Mouse (Mus musculus): Measurements from ENCODE around the gene Ppp1cc. TPM values are rescaled to one million over a fixed set of nuclear protein-coding genes. Genes with fewer than 3 reads are reported as not detected.

The Ppp1cc gene
- polyA plus RNA-seq (2015; fragmentation: Nextera tagmentation; extraction: Ambion mirVana): 97.7 and 97.9 TPM in 2 replicates

- Histone ChIP-seq H3K27ac (ENCODE audit: low read depth) (peak within 1 kb of the TSS; percentile 89), H3K4me2 (ENCODE audit: low read depth, low read length) (peak within 1 kb of the TSS; percentile 78), H3K9ac (replicated peaks) (peak within 1 kb of the TSS; percentile 94), H3K4me1 (ENCODE audit: insufficient read depth) (peaks cover 58% of the 10 kb centered on the region), H3K9me3 (ENCODE audit: low read length) (no peaks in the 10 kb centered on the region), H3K36me3 (replicated peaks; ENCODE audit: insufficient read depth, low read length) (peaks cover 22% of the 10 kb centered on the region), H3K4me3 (ENCODE audit: low read depth, low read length) (peak within 1 kb of the TSS; percentile 77), H3K27me3 (ENCODE audit: insufficient read depth, low read length) (no peaks in the 10 kb centered on the region)
- peak; percentile 53 for TF ChIP-seq CTCF (IDR thresholded peaks at IDR 0.05; ENCODE audit: low read depth)
- peak; percentile 58; the same call in 1 of the 2 replicates for TF ChIP-seq EP300 (IDR thresholded peaks at IDR 0.05; ENCODE audit: low read depth)
- DNase-seq (peak; percentile 98), ATAC-seq (peak; percentile 90)
- 1% methylated on average over 45 of the region's 54 CpGs for WGBS (ENCODE audit: insufficient replicate concordance)
Measured at GRCm38 (mm10) chr5:122157827-122158381, at the start of gene Ppp1cc. Ppp1cc (plus strand) TSS chr5:122158278.

GRCm38 (mm10) chr5:122109325-122110060 is 48.6 kb upstream of the Ppp1cc start:
- no peaks in the 10 kb centered on the region for H3K27me3 ChIP-seq (ENCODE audit: insufficient read depth, low read length)
- H3K9ac ChIP-seq (replicated peaks): 0 out of 2 replicates have a peak overlapping the region, but pooled peaks have one; percentile 7
- H3K4me1 ChIP-seq (ENCODE audit: insufficient read depth): peaks cover 7% of the 10 kb centered on the region; the same call in 1 of the 2 replicates
- WGBS (ENCODE audit: insufficient replicate concordance): 49% methylated on average over 16 of the region's 16 CpGs
- peak overlapping the region; percentile 39; the same call in 1 of the 2 replicates for H3K27ac ChIP-seq (ENCODE audit: low read depth)
- peak; percentile 28; the same call in 1 of the 2 replicates for ATAC-seq
- no peak for TF ChIP-seq CTCF (IDR thresholded peaks at IDR 0.05; ENCODE audit: low read depth)
- 0 out of 2 replicates have a peak, but pooled peaks have one; percentile 10 for TF ChIP-seq EP300 (IDR thresholded peaks at IDR 0.05; ENCODE audit: low read depth)
- no peak overlapping the region for H3K4me3 ChIP-seq (ENCODE audit: low read depth, low read length)
- H3K9me3 ChIP-seq (ENCODE audit: low read length): no peaks in the 10 kb centered on the region
- no peaks in the 10 kb centered on the region for H3K36me3 ChIP-seq (replicated peaks; ENCODE audit: insufficient read depth, low read length)
- DNase-seq: no peak
- no peak overlapping the region; the same call in 1 of the 2 replicates for H3K4me2 ChIP-seq (ENCODE audit: low read depth, low read length)

- Histone ChIP-seq H3K36me3 (replicated peaks; ENCODE audit: insufficient read depth, low read length) (no peaks in the 10 kb centered on the region), H3K4me2 (ENCODE audit: low read depth, low read length) (no peak overlapping the region), H3K4me1 (ENCODE audit: insufficient read depth) (peaks cover 7% of the 10 kb centered on the region; the same call in 1 of the 2 replicates), H3K4me3 (ENCODE audit: low read depth, low read length) (no peak overlapping the region), H3K27me3 (ENCODE audit: insufficient read depth, low read length) (no peaks in the 10 kb centered on the region), H3K9ac (replicated peaks) (no peak overlapping the region), H3K27ac (ENCODE audit: low read depth) (no peak overlapping the region), H3K9me3 (ENCODE audit: low read length) (no peaks in the 10 kb centered on the region)
- ATAC-seq (no peak), DNase-seq (no peak)
- 83% methylated on average over 13 of the region's 13 CpGs for WGBS (ENCODE audit: insufficient replicate concordance)
- TF ChIP-seq EP300 (IDR thresholded peaks at IDR 0.05; ENCODE audit: low read depth) (no peak), CTCF (IDR thresholded peaks at IDR 0.05; ENCODE audit: low read depth) (no peak)
Measured at GRCm38 (mm10) chr5:122110625-122111024, 47.5 kb upstream of the Ppp1cc start.

- 62% methylated on average over 26 of the region's 26 CpGs for WGBS (ENCODE audit: insufficient replicate concordance)
- no peak overlapping the region for H3K4me2 ChIP-seq (ENCODE audit: low read depth, low read length)
Measured at GRCm38 (mm10) chr5:122111091-122111932, 46.8 kb upstream of the Ppp1cc start.

GRCm38 (mm10) chr5:122111933-122112248 is 46.2 kb upstream of the Ppp1cc start:
- no peak overlapping the region for H3K27ac ChIP-seq (ENCODE audit: low read depth)
- ATAC-seq (no peak), DNase-seq (no peak)
- H3K27me3 ChIP-seq (ENCODE audit: insufficient read depth, low read length): no peaks in the 10 kb centered on the region
- H3K4me1 ChIP-seq (ENCODE audit: insufficient read depth): peaks cover 7% of the 10 kb centered on the region; the same call in 1 of the 2 replicates
- no peak overlapping the region for H3K4me2 ChIP-seq (ENCODE audit: low read depth, low read length)
- H3K4me3 ChIP-seq (ENCODE audit: low read depth, low read length): no peak overlapping the region
- no peak for TF ChIP-seq CTCF (IDR thresholded peaks at IDR 0.05; ENCODE audit: low read depth)
- TF ChIP-seq EP300 (IDR thresholded peaks at IDR 0.05; ENCODE audit: low read depth): no peak
- 50% methylated on average over 4 of the region's 4 CpGs for WGBS (ENCODE audit: insufficient replicate concordance)
- H3K9ac ChIP-seq (replicated peaks): no peak overlapping the region
- no peaks in the 10 kb centered on the region for H3K36me3 ChIP-seq (replicated peaks; ENCODE audit: insufficient read depth, low read length)
- peaks cover 2% of the 10 kb centered on the region; the same call in 1 of the 2 replicates for H3K9me3 ChIP-seq (ENCODE audit: low read length)

More at GRCm38 (mm10) chr5:122111091-122111932, 46.8 kb upstream of the Ppp1cc start:
- no peak overlapping the region for H3K27ac ChIP-seq (ENCODE audit: low read depth)
- no peaks in the 10 kb centered on the region for H3K36me3 ChIP-seq (replicated peaks; ENCODE audit: insufficient read depth, low read length)
- peaks cover 2% of the 10 kb centered on the region; the same call in 1 of the 2 replicates for H3K9me3 ChIP-seq (ENCODE audit: low read length)
- no peak overlapping the region for H3K9ac ChIP-seq (replicated peaks)
- ATAC-seq: no peak
- TF ChIP-seq EP300 (IDR thresholded peaks at IDR 0.05; ENCODE audit: low read depth) (no peak), CTCF (IDR thresholded peaks at IDR 0.05; ENCODE audit: low read depth) (no peak)
- H3K27me3 ChIP-seq (ENCODE audit: insufficient read depth, low read length): no peaks in the 10 kb centered on the region
- DNase-seq: no peak
- H3K4me3 ChIP-seq (ENCODE audit: low read depth, low read length): no peak overlapping the region
- H3K4me1 ChIP-seq (ENCODE audit: insufficient read depth): peaks cover 7% of the 10 kb centered on the region; the same call in 1 of the 2 replicates
